8 mouse cellular contexts compared by ENCODE assay signal in the genomic region with DNA sequence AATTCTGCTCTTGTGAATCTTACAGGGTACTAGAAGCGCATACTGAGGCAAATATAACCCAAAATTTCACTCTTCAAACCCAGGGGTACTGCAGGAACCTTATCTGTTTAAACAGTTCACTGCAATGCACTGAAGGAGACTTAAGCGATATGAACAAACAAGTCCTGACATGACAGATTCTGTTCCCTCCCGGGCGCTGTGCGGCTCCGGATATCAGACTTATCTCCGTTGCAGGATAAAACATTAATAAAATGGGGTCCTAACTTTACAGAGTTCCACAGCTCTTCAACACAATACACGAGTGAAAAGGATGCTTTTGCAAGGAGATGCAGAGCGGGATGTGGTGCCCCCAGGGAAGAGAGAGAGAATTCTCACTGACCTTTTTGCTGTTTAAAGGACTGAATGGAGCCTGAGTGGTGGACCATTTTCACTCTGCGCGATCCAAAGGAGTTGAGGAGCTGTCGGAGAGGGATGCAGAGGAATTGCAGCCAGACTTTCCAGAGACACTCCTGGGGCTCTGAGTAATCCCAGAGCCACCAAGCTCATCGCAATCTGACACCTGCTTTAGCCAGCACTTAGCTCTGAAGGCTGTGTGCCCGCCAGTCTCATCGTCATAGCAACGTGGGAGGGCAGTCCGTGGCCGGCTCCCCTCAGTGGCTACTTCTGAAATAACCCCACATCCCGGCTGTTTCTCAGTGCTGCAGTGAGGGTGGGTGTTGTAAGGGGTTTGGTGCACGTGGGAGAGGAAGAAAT. TPM values are rescaled to one million over a fixed set of nuclear protein-coding genes. Genes with fewer than 3 reads are reported as not detected.
DNase-seq lines count a peak whose midpoint lies in the region; ATAC-seq and TF ChIP-seq lines count a peak whose summit lies in the region.

No protein-coding gene starts in this region.

- ATAC-seq in forebrain, embryonic 12.5 days (ENCODE audit: low FRiP score), result peak; percentile 95
- peak; percentile 95 for ATAC-seq in neural tube, embryonic 13.5 days (ENCODE audit: low read depth)

- intact Hi-C loops in heart, postnatal 10 days (cut with DNase I), result no loop called here

- TF ChIP-seq CTCF in E14TG2a.4 (conservative IDR thresholded peaks at IDR 0.05; ENCODE audit: low read length), result no peak

- WGBS in forebrain, embryonic 12.5 days, result 7% methylated on average over 20 of the region's 20 CpGs
- 9% methylated on average over 20 of the region's 20 CpGs for WGBS in neural tube, embryonic 13.5 days

- H3K4me3 ChIP-seq in E14TG2a.4 (replicated peaks; ENCODE audit: low read length), result peak overlapping the region; percentile 65
- peak overlapping the region; percentile 43 for H3K4me3 ChIP-seq in forebrain, embryonic 12.5 days (replicated peaks)
- peak overlapping the region; percentile 39 for H3K4me3 ChIP-seq in neural tube, embryonic 13.5 days

- H3K27me3 ChIP-seq in E14TG2a.4 (ENCODE audit: insufficient read depth, low read length), result no peaks in the 10 kb centered on the region
- H3K27me3 ChIP-seq in forebrain, embryonic 12.5 days, result no peaks in the 10 kb centered on the region
- no peaks in the 10 kb centered on the region for H3K27me3 ChIP-seq in neural tube, embryonic 13.5 days

- peak; percentile 95 for DNase-seq in brain, adult 2 months (ENCODE audit: low read depth, low spot score)
- DNase-seq in heart, postnatal 10 days, result peak; percentile 18 to 37
- DNase-seq in left cerebral cortex, adult 8-10 months (ENCODE audit: low spot score in 2 of 2), result peak; percentile 42 to 75
- no peak for DNase-seq in adipocyte (ENCODE audit: low spot score)
- no peak for DNase-seq in kidney, postnatal 14 days

- no peaks in the 10 kb centered on the region for H3K9me3 ChIP-seq in E14TG2a.4 (ENCODE audit: low read length)
- no peaks in the 10 kb centered on the region for H3K9me3 ChIP-seq in forebrain, embryonic 12.5 days
- no peaks in the 10 kb centered on the region for H3K9me3 ChIP-seq in neural tube, embryonic 13.5 days

- no peak overlapping the region for H3K27ac ChIP-seq in forebrain, embryonic 12.5 days
- peak overlapping the region; percentile 61 for H3K27ac ChIP-seq in neural tube, embryonic 13.5 days (replicated peaks)

- H3K4me1 ChIP-seq in E14TG2a.4 (replicated peaks; ENCODE audit: low read depth, low read length), result peaks cover 7% of the 10 kb centered on the region; the same call in 1 of the 2 replicates
- peaks cover 10% of the 10 kb centered on the region for H3K4me1 ChIP-seq in forebrain, embryonic 12.5 days
- peaks cover 11% of the 10 kb centered on the region for H3K4me1 ChIP-seq in neural tube, embryonic 13.5 days (replicated peaks)

- no peaks in the 10 kb centered on the region for H3K36me3 ChIP-seq in E14TG2a.4 (ENCODE audit: insufficient read depth, low read length)
- no peaks in the 10 kb centered on the region for H3K36me3 ChIP-seq in forebrain, embryonic 12.5 days (replicated peaks)
- H3K36me3 ChIP-seq in neural tube, embryonic 13.5 days, result no peaks in the 10 kb centered on the region

- peak overlapping the region; percentile 41; the same call in 1 of the 2 replicates for H3K9ac ChIP-seq in forebrain, embryonic 12.5 days
- H3K9ac ChIP-seq in neural tube, embryonic 13.5 days, result peak overlapping the region; percentile 61

- H3K4me2 ChIP-seq in forebrain, embryonic 12.5 days, result peak overlapping the region; percentile 61
- H3K4me2 ChIP-seq in neural tube, embryonic 13.5 days, result peak overlapping the region; percentile 66

RNA-seq across cellular contexts. Expression of a gene that starts 0.9 kb away (rescaled TPM):
- 0.94 and 1.3 TPM in 2 replicates for polyA plus RNA-seq in forebrain, embryonic 12.5 days (2016; fragmentation: Nextera tagmentation; extraction: Ambion mirVana)
- under 1 TPM; 0.24 to 0.25 TPM for total RNA-seq in heart, postnatal 10 days (2021)
- total RNA-seq in left cerebral cortex, adult 8-10 months (2022), result 100 to 1,000 TPM in 2 of 4 experiments, 10 to 100 TPM in 2; 87.5 to 103 (median 95.5) TPM
- 0.74 and 1.6 TPM in 2 replicates for polyA plus RNA-seq in neural tube, embryonic 13.5 days (2015; fragmentation: Nextera tagmentation; extraction: Ambion mirVana)

Comparison
In these comparisons a context has a peak if more than half of its experiments do, and no peak if none do; other contexts are left out.
1. DNase-seq: peak in brain, adult 2 months (single experiment), heart, postnatal 10 days (2 of 2) and left cerebral cortex, adult 8-10 months (2 of 2); none in adipocyte (single experiment) and kidney, postnatal 14 days (single experiment).
2. RNA of a gene that starts 0.9 kb away (total RNA-seq): 87.5 to 103 TPM in left cerebral cortex, adult 8-10 months; 0.24 to 0.25 TPM in heart, postnatal 10 days; every median in the first group is over 10 times any median in the second.
3. Peak in every context shown above with its lines, with median percentiles within 50 percentile points of each other: H3K4me3 ChIP-seq.